Mouse (Mus musculus): ENCODE measurements at regions not wholly inside any gene's neighbourhood (a gene's known extent, or its start where the extent isn't known, plus 50 kb on each side); places are given as distances from the start of the nearest gene placed in this dataset.

GRCm38 (mm10) chr10:71485063-71485762 lies 137.7 kb downstream of the Ipmk start:
- DNase-seq, result no peak

GRCm38 (mm10) chr10:71489791-71490190 lies 142.2 kb downstream of the Ipmk start:
- no peak for DNase-seq

- no peak for DNase-seq
These were observed 154.5 kb downstream of the Ipmk start for GRCm38 (mm10) chr10:71502096-71502495.

GRCm38 (mm10) chr10:71504219-71504618 lies 156.7 kb downstream of the Ipmk start:
- no peak for DNase-seq

GRCm38 (mm10) chr10:71525290-71525689 lies 177.7 kb downstream of the Ipmk start:
- DNase-seq, result no peak

GRCm38 (mm10) chr10:71533759-71534158 lies 186.2 kb downstream of the Ipmk start:
- DNase-seq, result no peak

GRCm38 (mm10) chr10:71545489-71545888 lies 197.9 kb downstream of the Ipmk start:
- DNase-seq, result peak; percentile 19

- peak; percentile 6 for DNase-seq
These were observed 198.9 kb downstream of the Ipmk start for GRCm38 (mm10) chr10:71546507-71546906.

GRCm38 (mm10) chr10:71583716-71584115 lies 236.2 kb downstream of the Ipmk start:
- DNase-seq, result no peak

GRCm38 (mm10) chr10:71598515-71598914 lies 251.0 kb downstream of the Ipmk start:
- no peak for DNase-seq

- DNase-seq, result no peak
These were observed 266.2 kb downstream of the Ipmk start for GRCm38 (mm10) chr10:71613736-71614135.

- no peak for DNase-seq
These were observed 269.6 kb downstream of the Ipmk start for GRCm38 (mm10) chr10:71617156-71617555.

- DNase-seq, result no peak
These were observed 298.5 kb downstream of the Ipmk start for GRCm38 (mm10) chr10:71646071-71646470.

- DNase-seq, result no peak
These were observed 310.0 kb downstream of the Ipmk start for GRCm38 (mm10) chr10:71657525-71657924.

- DNase-seq, result no peak
These were observed 316.0 kb downstream of the Ipmk start for GRCm38 (mm10) chr10:71663545-71663944.

GRCm38 (mm10) chr10:71667160-71667571 lies 319.6 kb downstream of the Ipmk start:
- DNase-seq, result no peak

GRCm38 (mm10) chr10:71679240-71679639 lies 331.7 kb downstream of the Ipmk start:
- no peak for DNase-seq

- no peak for DNase-seq
These were observed 365.9 kb downstream of the Ipmk start for GRCm38 (mm10) chr10:71713456-71713855.

GRCm38 (mm10) chr10:71727746-71728145 lies 380.2 kb downstream of the Ipmk start:
- DNase-seq, result no peak

GRCm38 (mm10) chr10:71733821-71734220 lies 386.3 kb downstream of the Ipmk start:
- no peak for DNase-seq

GRCm38 (mm10) chr10:71734481-71734880 lies 386.9 kb downstream of the Ipmk start:
- DNase-seq, result no peak

- DNase-seq, result peak; percentile 17
These were observed 390.7 kb downstream of the Ipmk start for GRCm38 (mm10) chr10:71738280-71738679.

- no peak for DNase-seq
These were observed 401.3 kb downstream of the Ipmk start for GRCm38 (mm10) chr10:71748557-71749493.

- DNase-seq, result no peak
These were observed 405.7 kb downstream of the Ipmk start for GRCm38 (mm10) chr10:71753255-71753654.
